Mouse (Mus musculus) kidney, embryonic 16.5 days (tissue): ENCODE measurements around the gene Olfr1098. TPM values are rescaled to one million over a fixed set of nuclear protein-coding genes. Genes with fewer than 3 reads are reported as not detected.

ENCODE experiments used
- ATAC-seq: fragments of 200-750 bp; cut with Nextera tagmentation; 2 replicates; pipeline ENCODE4 v1.8.0; 2017; ENCODE audit warnings: moderate TSS enrichment; ENCODE audit not compliant: low FRiP score, low TSS enrichment
- H3K27ac ChIP-seq: fragments of 300-500 bp; sonication (generic); 2 replicates; pipeline ENCODE4 v1.5.1; 2014; ENCODE audit warnings: low read length
- H3K27me3 ChIP-seq: fragments of 300-500 bp; sonication (generic); 2 replicates; pipeline ENCODE4 v1.6.1; 2014; ENCODE audit warnings: low read length, control low read depth, mixed read lengths; ENCODE audit not compliant: insufficient read depth
- H3K36me3 ChIP-seq: fragments of 300-500 bp; sonication (generic); 2 replicates; pipeline ENCODE4 v1.6.1; 2014; ENCODE audit warnings: low read length, control low read depth, mixed read lengths; ENCODE audit not compliant: insufficient read depth
- H3K4me1 ChIP-seq: fragments of 300-500 bp; sonication (generic); 2 replicates; pipeline ENCODE4 v1.6.1; 2014; ENCODE audit warnings: low read length, control low read depth, mixed read lengths; ENCODE audit not compliant: insufficient read depth
- H3K4me2 ChIP-seq: fragments of 300-500 bp; sonication (generic); replicated peaks from 2 replicates; pipeline ENCODE4 v1.6.1; 2014; ENCODE audit warnings: low read depth, low read length
- H3K4me3 ChIP-seq: fragments of 300-500 bp; sonication (generic); 2 replicates; pipeline ENCODE4 v1.5.1; 2014; ENCODE audit warnings: mild to moderate bottlenecking, low read length
- H3K9ac ChIP-seq: fragments of 300-500 bp; sonication (generic); replicated peaks from 2 replicates; pipeline ENCODE4 v1.6.1; 2014; ENCODE audit warnings: low read length
- H3K9me3 ChIP-seq: fragments of 300-500 bp; sonication (generic); 2 replicates; pipeline ENCODE4 v1.6.1; 2016; ENCODE audit warnings: low read length, control low read depth
- WGBS: fragments of 180-500 bp; shearing (Covaris S2); extraction: QIAGEN DNeasy Blood & Tissue Kit; methylation state at CpG from one replicate; pipeline ENCODE4 v1.1.7; 2014; 5-methylcytosine and 5-hydroxymethylcytosine counted together
- polyA plus RNA-seq: library from polyadenylated mRNA; unstranded; fragments of >200 nt; fragmentation: Nextera tagmentation; extraction: Ambion mirVana; gene quantifications from 2 replicates; pipeline ENCODE4 v1.2.1, GENCODE M21; 2015

Olfr1098 gene
- polyA plus RNA-seq: not detected in 2 replicates

DNA sequence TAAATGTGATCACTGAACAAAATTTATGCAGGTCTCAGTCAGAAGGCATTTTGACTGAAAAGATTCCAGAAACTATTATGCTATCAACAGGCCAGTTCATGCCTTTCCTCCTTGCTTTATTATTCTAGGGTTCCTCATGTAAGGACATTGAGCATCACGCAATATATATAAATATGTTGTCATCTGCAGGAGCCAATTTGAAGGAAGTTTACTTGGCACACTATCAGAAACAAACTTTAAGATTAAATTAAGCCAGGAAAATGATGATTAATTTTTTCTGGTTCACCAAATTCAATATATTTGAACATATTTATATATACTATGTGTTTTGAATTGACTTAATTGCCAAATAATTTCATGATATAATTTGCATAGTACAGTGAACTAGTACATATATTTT is at the start of gene Olfr1098:
Gene Olfr1098, minus strand, starts transcription at position 101 of the 400 bp plus-strand sequence.
- no peak within 1 kb of the TSS for H3K27ac ChIP-seq
- no peaks in the 10 kb centered on the region for H3K27me3 ChIP-seq
- H3K4me1 ChIP-seq: no peaks in the 10 kb centered on the region
- no peak for ATAC-seq
- H3K4me3 ChIP-seq: no peak within 1 kb of the TSS
- 95% methylated on average over 1 of the region's 1 CpGs for WGBS
- H3K9ac ChIP-seq: no peak within 1 kb of the TSS
- no peaks in the 10 kb centered on the region for H3K36me3 ChIP-seq
- no peak within 1 kb of the TSS for H3K4me2 ChIP-seq
- H3K9me3 ChIP-seq: no peaks in the 10 kb centered on the region

DNA sequence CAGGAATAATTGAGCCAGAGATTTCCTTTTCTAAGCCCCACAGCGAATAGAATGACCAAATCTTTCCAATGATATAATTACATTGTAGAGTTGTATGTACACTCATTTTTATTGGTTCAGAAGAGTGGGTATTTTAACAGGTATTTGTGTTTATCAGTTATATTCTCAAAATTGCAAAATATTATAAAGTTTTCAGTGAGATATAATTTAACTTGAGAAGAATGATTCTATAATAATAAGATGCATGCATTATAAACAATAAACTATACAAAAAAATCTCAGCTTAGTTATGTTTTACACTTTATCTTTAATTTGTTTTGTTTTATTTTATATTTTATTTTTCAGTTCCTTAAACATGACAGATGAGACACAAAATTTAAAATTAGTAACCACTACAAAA is 36.2 kb upstream of the Olfr1098 start, which contains the start of gene Olfr1099:
Gene Olfr1099, minus strand, starts transcription at position 101 of the 400 bp plus-strand sequence.
- ATAC-seq: no peak
- no peak within 1 kb of the TSS for H3K27ac ChIP-seq

DNA sequence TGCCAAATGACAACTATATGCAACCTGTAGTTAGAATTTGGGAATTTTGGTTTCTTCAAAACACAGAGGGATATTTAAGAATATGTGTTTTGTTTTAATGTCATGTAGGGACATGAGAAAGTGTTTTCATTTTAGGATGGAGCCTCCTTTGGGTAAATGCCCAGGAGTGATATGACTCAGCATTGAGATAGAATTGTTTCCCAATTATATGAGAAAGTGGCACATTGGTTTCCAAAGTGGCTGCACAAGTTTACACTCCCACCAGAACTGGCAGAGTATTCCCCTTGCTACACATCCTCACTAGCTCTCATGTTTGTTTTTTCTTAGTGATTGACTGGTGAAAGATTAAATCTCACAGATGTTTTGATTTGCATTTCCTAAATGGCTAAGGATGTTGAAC is 2.2 kb upstream of the Olfr1098 start:
- Histone ChIP-seq H3K4me3 (no peak overlapping the region), H3K36me3 (no peaks in the 10 kb centered on the region), H3K27ac (no peak overlapping the region), H3K27me3 (no peaks in the 10 kb centered on the region), H3K4me2 (no peak overlapping the region), H3K4me1 (no peaks in the 10 kb centered on the region), H3K9me3 (no peaks in the 10 kb centered on the region), H3K9ac (no peak overlapping the region)
- no peak for ATAC-seq

More for the DNA sequence above, 36.2 kb upstream of the Olfr1098 start, which contains the start of gene Olfr1099:
- Histone ChIP-seq H3K27me3 (no peaks in the 10 kb centered on the region), H3K4me2 (no peak within 1 kb of the TSS), H3K36me3 (no peaks in the 10 kb centered on the region), H3K4me1 (no peaks in the 10 kb centered on the region), H3K9me3 (no peaks in the 10 kb centered on the region), H3K4me3 (no peak within 1 kb of the TSS), H3K9ac (no peak within 1 kb of the TSS)
- 82% methylated on average over 1 of the region's 1 CpGs for WGBS

DNA sequence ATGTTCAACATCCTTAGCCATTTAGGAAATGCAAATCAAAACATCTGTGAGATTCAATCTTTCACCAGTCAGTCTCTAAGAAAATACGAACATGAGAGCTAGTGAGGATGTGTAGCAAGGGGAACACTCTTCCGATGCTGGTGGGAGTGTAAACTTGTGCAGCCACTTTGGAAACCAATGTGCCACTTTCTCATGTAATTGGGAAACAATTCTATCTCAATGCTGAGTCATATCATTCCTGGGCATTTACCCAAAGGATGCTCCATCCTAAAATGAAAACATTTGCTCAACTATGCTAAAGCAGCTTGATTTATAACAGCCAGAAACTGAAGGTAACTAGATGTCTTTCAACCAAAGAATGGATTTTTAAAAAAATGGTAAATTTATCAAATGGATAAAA is 18.7 kb downstream of the Olfr1098 start:
- H3K27ac ChIP-seq: no peak overlapping the region

DNA sequence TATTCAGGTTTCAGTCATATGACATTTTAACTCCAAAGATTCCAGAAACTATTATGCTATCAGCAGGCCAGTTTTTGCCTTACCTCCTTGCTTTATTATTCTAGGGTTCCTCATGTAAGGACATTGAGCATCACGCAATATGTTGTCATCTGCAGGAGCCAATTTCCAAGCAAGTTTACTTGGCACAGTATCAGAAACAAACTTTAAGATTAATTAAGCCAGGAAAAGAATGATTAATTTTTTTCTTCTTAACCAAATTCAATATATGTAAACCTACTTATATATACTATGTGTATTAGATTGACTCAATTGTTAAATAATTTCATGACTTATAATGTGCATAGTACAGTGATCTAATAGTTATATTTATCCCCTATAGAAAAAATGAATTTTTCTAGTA is 32.2 kb downstream of the Olfr1098 start, which contains the start of gene Olfr1097:
Gene Olfr1097, minus strand, starts transcription at position 101 of the 400 bp plus-strand sequence.
- 88% methylated on average over 1 of the region's 1 CpGs for WGBS
- Histone ChIP-seq H3K36me3 (no peaks in the 10 kb centered on the region), H3K9ac (no peak within 1 kb of the TSS), H3K4me2 (no peak within 1 kb of the TSS), H3K9me3 (no peaks in the 10 kb centered on the region), H3K4me1 (no peaks in the 10 kb centered on the region), H3K27ac (no peak within 1 kb of the TSS), H3K27me3 (no peaks in the 10 kb centered on the region), H3K4me3 (no peak within 1 kb of the TSS)
- ATAC-seq: no peak

More for the DNA sequence above, 18.7 kb downstream of the Olfr1098 start:
- H3K27me3 ChIP-seq: no peaks in the 10 kb centered on the region
- no peaks in the 10 kb centered on the region for H3K9me3 ChIP-seq
- 84% methylated on average over 2 of the region's 2 CpGs for WGBS
- H3K9ac ChIP-seq: no peak overlapping the region
- no peaks in the 10 kb centered on the region for H3K36me3 ChIP-seq
- H3K4me3 ChIP-seq: no peak overlapping the region
- no peak overlapping the region for H3K4me2 ChIP-seq
- ATAC-seq: no peak
- H3K4me1 ChIP-seq: no peaks in the 10 kb centered on the region

DNA sequence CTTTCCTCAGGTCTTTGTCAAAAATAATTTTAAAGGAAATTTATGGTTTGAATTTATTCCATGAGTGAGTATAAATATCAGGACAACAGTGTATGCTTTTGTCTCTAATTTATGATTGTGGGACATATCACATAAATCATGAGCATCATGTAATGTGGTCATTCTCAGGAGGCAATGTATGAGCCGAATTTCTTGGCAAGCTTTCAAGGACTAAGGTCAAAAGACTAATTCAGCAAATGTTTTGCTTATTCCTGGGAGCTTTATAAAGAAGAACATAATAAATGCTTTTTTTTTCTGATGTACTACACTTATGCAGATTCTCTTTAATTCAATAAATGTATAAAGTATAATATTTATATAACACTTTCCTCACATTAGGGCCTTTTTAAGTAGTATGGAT is 49.6 kb downstream of the Olfr1098 start, which contains the start of gene Gm13723:
Gene Gm13723, minus strand, starts transcription at position 101 of the 400 bp plus-strand sequence.
- H3K9ac ChIP-seq: no peak within 1 kb of the TSS
- no peak within 1 kb of the TSS for H3K4me3 ChIP-seq
- H3K36me3 ChIP-seq: no peaks in the 10 kb centered on the region
- no peak for ATAC-seq
- H3K4me1 ChIP-seq: no peaks in the 10 kb centered on the region
- H3K4me2 ChIP-seq: no peak within 1 kb of the TSS
- no peaks in the 10 kb centered on the region for H3K9me3 ChIP-seq
- H3K27me3 ChIP-seq: no peaks in the 10 kb centered on the region
- 40% methylated on average over 1 of the region's 1 CpGs for WGBS
- H3K27ac ChIP-seq: no peak within 1 kb of the TSS

Other genes with a start within 250 kb of the Olfr1098 start
- not detected in 2 replicates for gene Olfr1086, start 244.5 kb downstream of the Olfr1098 start, polyA plus RNA-seq
- not detected in 2 replicates for gene Olfr1087, start 226.2 kb downstream of the Olfr1098 start, polyA plus RNA-seq
- gene Olfr1089, start 190.8 kb downstream of the Olfr1098 start, polyA plus RNA-seq: not detected in 2 replicates
- not detected in 2 replicates for gene Olfr1090, start 165.6 kb downstream of the Olfr1098 start, polyA plus RNA-seq
- gene Olfr1093, start 142.1 kb downstream of the Olfr1098 start, polyA plus RNA-seq: not detected in 2 replicates
- not detected in 2 replicates for gene Olfr141, start 114.5 kb downstream of the Olfr1098 start, polyA plus RNA-seq
- gene Olfr1094, start 99.9 kb downstream of the Olfr1098 start, polyA plus RNA-seq: not detected in 2 replicates
- not detected in 2 replicates for gene Olfr1095, start 72.8 kb downstream of the Olfr1098 start, polyA plus RNA-seq
- gene Gm13723, start 49.7 kb downstream of the Olfr1098 start, polyA plus RNA-seq: not detected in 2 replicates
- not detected in 2 replicates for gene Olfr1097, start 32.3 kb downstream of the Olfr1098 start, polyA plus RNA-seq
- gene Olfr1099, start 36.1 kb upstream of the Olfr1098 start, polyA plus RNA-seq: not detected in 2 replicates
- gene Olfr1100, start 55.4 kb upstream of the Olfr1098 start, polyA plus RNA-seq: not detected in 2 replicates
- not detected in 2 replicates for gene Olfr1101, start 66.7 kb upstream of the Olfr1098 start, polyA plus RNA-seq
- gene Olfr1102, start 73.9 kb upstream of the Olfr1098 start, polyA plus RNA-seq: not detected in 2 replicates
- not detected in 2 replicates for gene Olfr1104, start 102.5 kb upstream of the Olfr1098 start, polyA plus RNA-seq
- not detected in 2 replicates for gene Olfr1105, start 112.0 kb upstream of the Olfr1098 start, polyA plus RNA-seq
- not detected in 2 replicates for gene Olfr1106, start 127.7 kb upstream of the Olfr1098 start, polyA plus RNA-seq
- not detected in 2 replicates for gene Olfr1107, start 151.3 kb upstream of the Olfr1098 start, polyA plus RNA-seq
- gene Olfr1109, start 171.5 kb upstream of the Olfr1098 start, polyA plus RNA-seq: not detected in 2 replicates
- not detected in 2 replicates for gene Olfr259, start 190.0 kb upstream of the Olfr1098 start, polyA plus RNA-seq
- not detected in 2 replicates for gene Olfr1110, start 215.8 kb upstream of the Olfr1098 start, polyA plus RNA-seq
- gene Olfr1111, start 228.1 kb upstream of the Olfr1098 start, polyA plus RNA-seq: not detected in 2 replicates